Mouse (Mus musculus): ENCODE results near the gene Gnl2.

The Gnl2 gene

DNA sequence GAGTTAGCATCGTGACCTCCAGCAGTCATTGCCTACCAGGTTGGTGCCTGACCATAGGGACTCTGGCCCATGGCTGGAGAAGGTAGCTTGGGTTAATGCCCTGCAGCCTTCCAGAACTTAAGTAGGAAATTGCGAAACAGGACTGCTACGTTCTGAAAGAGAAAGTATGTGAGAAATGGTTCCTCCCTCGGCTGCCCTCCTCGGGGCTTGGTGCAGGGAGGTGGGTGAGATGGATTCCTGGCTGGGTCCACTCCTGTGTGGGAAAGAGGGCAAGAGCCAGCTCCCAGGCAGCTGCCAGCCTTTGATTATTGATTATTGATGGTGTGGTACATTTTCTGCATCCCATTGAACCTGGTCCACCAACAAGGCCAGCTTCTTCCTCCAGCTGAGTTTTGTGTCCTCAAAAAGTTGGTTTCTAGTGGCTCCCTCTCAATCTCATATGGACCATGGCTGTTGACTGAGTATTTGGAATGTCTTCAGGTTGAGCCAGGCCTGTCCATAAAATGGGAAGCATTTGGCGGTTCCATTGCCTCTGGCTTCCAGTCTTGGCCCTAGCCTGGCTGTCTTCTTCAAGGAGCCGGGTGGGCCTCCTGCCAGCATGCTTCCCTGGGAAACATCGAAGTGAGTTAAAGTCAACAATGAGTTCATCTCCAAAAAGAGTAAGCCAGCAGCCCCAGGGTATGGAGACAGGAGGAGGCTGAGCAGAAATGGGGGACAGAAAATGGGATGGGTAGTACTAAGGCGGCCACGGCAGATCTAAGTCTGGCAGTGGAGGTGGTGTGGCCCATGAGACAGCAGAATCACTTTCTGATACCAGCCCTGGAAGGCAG, at the start of gene Gnl2:
TSS of gene Gnl2 (plus strand) at position 780 of the 830 bp plus-strand sequence.
- TF ChIP-seq GATA4 (IDR thresholded peaks at IDR 0.05; ENCODE audit: insufficient replicate concordance, low read length) = no peak

DNA sequence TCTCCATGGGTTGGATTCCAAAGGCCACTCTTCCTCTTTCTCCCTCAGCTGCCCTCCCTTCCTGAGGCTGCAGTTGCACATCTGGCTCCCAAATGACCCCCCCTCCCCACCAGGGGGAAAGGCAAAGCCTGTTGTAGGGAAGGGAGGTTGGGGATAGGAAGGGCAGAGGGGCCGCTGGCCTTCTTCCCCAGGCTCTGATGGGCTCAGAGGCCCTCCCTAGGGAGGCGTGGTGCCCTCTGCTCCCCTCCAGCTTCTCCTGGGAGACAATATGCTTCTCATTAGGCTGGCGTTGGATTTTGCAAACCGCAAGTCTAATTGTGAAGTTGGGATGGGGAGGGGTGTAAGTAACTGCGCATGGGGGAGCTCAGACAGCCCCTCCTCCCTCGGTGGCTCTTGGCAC, 47.7 kb upstream of the Gnl2 start:
- TF ChIP-seq GATA4 (IDR thresholded peaks at IDR 0.05; ENCODE audit: insufficient replicate concordance, low read length) = no peak

DNA sequence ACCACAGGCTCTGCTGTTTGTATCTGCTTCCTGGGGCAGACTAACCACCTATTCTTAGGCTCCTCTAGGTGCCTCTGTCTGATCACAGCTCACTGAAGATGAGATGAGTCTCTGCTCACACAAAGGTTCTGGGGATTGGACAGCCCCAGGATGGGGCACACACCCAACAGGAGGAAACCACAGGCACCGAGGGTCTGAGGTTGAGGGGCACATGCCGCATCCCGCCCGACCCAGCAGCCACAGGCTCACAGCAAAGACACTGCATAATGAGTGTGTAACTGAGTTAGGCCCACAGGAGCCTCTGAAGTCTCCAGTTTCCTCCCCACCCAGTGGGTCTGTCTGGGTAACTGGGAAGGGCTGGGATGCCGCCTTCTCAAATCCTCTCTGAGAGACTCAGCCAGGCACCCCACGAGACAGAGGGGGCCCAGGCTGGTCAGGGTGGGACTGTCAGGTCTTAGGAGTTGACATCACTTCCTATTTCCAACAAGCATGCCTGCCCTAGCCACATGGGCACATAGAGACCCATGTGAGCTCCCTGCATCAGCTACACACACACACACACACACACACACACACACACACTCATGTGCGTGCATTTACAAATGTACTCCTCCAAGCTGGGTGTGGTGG, 47.1 kb upstream of the Gnl2 start:
- no peak for TF ChIP-seq GATA4 (IDR thresholded peaks at IDR 0.05; ENCODE audit: insufficient replicate concordance, low read length)

DNA sequence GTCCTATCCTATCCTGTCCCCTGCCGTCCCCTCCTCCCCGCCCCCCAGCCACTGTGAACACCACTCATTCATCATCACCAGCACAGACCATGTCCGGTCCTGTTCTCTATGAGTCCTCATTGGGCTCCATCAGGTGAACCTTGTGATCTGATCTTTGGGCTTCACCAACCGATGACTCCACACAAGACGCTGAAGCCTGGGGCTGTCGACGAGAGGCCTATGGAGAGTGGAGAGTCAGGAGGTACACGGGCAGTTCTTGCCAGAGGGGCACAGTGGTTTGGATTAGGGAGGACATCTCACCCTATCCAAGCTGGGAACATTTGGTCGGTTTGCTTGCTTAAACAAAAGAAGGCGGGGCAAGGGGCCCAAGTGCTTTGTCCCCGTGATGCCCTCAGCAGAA, 46.2 kb upstream of the Gnl2 start:
- TF ChIP-seq GATA4 (IDR thresholded peaks at IDR 0.05; ENCODE audit: insufficient replicate concordance, low read length) = no peak

DNA sequence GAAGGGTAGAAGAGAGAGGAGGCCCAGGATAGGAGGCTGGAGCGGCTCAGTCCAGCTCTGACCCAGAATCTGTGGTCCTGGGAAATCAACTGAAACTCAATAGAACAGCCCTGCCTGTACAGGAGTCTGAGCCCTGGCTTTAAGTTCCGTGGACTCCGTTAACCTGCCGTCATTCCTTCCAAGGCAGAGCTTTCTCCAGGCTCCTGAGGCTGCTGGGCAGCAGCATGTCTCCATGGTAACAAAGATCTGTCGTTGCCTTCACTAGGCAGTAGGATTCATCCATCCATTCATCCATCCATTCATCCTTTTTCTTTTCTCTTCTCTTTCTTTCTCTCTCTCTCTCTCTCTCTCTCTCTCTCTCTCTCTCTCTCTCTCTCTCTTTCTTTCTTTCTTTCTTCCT, 45.7 kb upstream of the Gnl2 start:
- no peak for TF ChIP-seq GATA4 (IDR thresholded peaks at IDR 0.05; ENCODE audit: insufficient replicate concordance, low read length)

DNA sequence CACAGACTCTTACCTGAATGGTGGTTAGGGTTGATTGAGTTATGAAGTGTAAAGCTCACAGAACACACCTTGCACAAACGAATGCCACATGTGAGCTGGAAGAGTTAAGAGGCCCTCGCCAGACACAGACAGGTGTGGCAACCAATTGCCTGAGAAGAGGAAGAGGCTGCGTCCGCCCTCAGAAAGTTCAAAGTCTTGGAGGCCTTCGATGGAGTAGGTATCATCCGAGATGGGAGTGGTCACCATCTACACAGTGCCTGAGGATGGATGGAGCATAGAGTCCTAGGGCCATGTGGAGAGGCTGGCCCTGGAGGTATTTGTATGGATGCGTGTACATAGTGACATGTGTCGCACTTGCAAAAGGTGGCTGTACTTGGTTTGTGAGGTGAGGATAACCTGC, 45.3 kb upstream of the Gnl2 start:
- no peak for TF ChIP-seq GATA4 (IDR thresholded peaks at IDR 0.05; ENCODE audit: insufficient replicate concordance, low read length)

DNA sequence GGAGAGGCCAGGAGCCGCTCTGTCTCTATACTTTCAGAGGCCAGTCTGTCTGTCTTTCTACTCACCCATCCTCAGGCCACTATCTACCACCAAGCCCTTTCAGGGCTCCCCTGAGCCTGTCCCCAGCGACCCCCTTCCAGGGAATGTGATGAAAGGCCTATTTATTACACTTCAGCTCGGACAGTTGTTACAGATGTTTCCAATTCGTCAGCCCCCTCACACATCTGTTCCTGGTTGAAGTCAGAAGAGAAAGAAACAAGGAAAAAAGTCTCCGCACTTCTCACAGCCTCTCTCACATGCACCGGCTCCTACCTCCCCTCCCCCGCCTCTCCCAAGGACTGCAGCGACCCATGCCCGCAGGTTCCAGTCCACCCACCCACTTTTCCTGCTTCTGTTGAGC, 44.1 kb upstream of the Gnl2 start:
- no peak for TF ChIP-seq GATA4 (IDR thresholded peaks at IDR 0.05; ENCODE audit: insufficient replicate concordance, low read length)

DNA sequence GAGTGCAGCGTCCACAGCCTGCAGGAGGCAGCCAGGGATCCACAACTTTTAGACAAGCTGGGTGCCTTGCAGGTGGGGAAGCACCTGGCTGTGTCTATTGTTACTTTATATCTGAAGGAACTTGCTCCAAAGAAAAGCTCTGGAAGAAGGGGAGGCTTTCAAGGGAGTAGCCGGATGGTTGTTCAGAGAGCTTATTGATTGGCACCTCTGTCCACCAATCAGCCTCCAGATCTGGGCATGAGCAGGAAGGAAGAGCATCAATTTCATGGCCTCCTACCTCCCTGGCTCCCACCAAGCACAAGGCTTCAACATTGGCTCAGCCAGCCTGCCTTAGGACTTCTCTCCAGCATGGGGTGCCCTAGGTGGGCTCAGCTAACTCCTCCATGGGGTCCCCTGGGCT, 43.1 kb upstream of the Gnl2 start:
- no peak for TF ChIP-seq GATA4 (IDR thresholded peaks at IDR 0.05; ENCODE audit: insufficient replicate concordance, low read length)

DNA sequence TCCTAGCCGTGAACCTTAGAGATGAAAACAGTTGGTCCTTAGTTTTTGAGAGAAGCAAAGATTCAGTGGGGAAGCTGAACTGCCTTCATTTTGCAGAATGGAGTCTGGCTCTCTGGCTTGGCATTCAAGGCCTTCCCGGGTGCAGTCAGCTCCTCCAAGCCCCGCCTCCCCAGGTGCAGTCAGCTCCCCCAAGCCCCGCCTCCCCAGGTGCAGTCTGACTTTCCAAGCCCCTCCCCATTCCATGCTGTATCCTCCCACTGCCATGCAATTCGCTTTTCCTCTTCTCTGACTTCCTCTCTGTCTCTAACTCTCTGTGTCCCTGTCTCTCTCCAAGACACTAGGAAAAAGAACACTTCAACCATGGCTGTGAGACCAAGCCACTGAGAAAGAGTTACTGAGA, 38.2 kb upstream of the Gnl2 start:
- TF ChIP-seq GATA4 (IDR thresholded peaks at IDR 0.05; ENCODE audit: insufficient replicate concordance, low read length) = no peak

DNA sequence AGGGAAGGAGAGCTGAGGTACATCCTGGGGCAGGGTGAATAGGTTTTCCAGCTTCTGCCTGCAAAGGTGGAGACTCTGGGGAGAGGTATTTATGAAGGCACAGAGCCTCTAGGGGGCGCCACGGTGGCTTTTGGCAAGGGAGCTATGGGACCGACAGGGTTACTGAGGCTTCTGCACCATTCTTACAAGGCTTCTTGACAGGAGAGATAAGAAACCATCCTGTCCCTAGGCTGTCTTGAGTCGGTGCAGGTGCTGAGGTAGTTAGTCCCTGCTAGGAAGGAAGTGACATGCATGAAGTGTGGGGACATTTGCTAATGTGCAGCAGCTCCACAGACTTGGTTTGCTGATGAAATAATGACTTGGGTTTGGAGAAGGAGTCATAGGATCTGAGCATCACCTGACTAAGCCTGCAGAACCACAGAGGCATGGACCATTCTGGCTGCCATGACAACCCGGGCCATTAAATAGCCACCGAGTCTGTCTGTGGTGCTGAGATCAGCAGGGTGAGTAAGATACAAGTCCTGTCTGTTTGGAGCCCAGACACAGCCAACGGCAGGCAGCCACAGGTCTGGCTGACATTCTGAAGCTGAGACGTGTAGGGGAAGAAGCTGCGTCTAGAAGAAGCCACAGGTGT, 32.4 kb upstream of the Gnl2 start:
- no peak for TF ChIP-seq GATA4 (IDR thresholded peaks at IDR 0.05; ENCODE audit: insufficient replicate concordance, low read length)

DNA sequence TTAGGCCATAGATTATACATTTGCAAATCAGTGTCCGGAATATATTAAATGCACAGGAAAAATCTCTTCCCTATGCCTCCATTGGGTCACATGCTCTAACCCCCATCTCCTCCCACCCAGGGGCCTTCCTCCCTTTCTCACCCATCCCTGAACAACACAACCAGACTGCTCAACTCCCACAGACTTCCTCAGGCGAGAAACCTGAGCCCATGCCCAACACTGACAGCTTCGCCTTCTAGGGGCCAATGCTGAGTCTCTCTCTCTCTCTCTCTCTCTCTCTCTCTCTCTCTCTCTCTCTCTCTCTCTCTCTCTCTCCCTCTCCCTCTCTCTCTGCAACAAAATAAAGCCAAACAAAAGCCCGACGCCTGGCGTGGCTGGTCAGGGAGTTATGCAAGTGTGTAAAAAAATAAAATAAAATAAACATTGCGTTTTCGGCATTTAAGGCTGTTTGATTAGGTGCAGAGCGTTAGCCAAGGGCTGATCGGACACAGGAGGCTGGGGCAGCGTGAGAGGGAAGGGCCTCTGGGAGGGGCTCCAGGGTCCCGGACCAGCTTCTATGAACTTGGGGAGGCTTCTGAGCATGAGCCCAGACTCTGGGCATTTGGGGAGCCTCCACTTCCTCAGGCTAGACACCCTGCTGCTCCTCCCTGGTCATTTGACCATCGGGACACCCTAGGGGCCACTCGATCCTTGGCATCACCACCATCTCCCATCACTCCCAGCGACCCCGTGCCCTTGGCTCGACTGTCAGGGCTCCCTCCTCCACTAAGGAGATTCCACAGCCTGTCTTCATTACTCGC, 31.3 kb upstream of the Gnl2 start:
- TF ChIP-seq GATA4 (IDR thresholded peaks at IDR 0.05; ENCODE audit: insufficient replicate concordance, low read length) = no peak

DNA sequence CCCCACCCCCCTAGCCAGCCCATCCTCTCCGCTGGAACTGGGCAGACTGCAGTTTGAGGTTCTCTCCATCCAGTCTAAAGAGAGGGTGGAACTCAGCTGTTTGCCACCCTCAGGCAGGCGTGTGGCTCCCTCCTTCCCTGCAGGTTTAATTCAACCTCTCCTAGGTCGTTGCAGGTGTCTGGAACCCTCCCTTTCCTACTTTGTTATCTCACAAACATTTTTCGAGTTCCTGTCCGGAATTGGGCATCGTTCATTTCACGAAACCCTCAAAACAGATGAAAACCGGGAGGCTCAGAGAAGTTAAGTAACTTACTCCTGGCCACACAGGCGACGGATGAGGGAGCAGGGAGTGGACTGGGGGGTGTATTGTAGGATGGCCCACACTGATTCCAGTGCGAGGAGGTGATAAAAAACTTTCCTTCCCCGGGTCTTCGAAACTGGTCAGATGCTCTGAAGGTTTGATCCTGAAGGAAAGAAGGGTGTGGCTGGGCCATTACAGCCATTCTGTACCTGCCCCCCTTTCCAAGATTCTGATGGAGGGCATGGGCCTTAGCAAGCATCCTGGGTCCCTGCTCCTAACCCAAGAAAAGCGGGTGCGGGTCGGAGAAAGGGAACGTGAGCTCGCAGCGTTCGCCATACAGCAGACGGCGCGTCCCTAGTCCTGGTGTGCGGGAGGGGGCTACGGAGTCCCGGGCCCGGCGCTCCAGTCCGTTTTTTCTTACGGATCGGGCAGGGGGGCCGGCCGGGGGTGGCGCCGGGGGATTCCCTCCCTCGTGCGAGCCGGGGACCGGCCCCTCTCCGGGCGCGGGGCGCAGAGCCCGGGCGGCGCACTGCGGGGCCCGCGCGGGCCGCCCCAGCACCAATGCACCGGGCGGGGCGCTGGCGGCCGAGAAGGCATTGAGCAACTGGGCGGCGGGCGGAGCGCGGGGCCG, 30.4 kb upstream of the Gnl2 start, which contains the start of gene Rspo1:
TSS of gene Rspo1 (plus strand) at position 760 of the 932 bp plus-strand sequence.
- no peak for TF ChIP-seq GATA4 (IDR thresholded peaks at IDR 0.05; ENCODE audit: insufficient replicate concordance, low read length)

DNA sequence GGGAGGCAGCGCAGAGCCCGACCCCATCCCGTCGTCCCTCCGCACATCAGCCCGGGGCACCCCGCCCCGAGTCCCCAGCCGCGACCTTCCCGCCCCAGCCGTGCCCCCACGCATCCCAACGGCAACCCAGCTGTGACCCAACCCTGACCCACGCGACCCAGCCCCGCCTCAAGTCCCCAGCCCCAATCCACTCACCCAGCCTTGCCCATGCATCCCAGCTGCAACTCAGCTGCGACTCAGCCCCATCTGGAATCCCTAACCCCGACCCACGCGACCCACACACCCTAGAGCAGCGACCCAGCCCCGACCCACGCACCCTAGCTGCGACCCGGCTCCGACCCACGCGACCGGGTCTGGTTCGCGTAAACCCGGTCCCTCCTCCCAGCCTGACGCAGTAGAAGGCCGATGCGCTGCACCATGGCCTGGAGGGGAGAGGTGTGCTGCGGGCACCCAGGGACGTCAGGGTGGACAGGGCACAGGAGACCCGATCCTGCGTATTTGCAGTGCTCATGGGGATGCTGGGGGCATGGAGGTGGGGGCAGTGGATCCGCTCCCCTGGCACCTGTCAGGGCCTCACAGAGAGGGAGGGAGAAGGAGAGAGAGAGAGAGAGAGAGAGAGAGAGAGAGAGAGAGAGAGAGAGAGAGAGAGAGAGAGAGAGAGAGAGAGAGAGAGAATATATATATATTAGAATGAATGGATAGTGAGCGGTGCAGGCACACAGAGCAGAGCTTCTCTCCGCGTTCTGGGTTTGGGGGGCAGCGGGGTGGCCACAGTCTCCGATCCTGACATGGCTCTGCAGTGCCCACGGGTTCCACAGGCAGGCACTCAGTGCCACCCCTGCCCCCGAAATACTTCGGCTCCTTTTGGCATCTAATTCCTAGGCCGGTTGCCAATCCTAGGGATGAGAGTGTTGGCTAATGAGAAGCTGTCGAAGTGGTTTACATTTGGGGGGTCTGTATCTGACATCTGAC, 29.4 kb upstream of the Gnl2 start:
- no peak for TF ChIP-seq GATA4 (IDR thresholded peaks at IDR 0.05; ENCODE audit: insufficient replicate concordance, low read length)

All from liver, adult (tissue).